Mouse (Mus musculus): Measurements from ENCODE around the gene Coq8a. TPM values are rescaled to one million over a fixed set of nuclear protein-coding genes. Genes with fewer than 3 reads are reported as not detected.

Coq8a gene
- polyA plus RNA-seq, 1 experiment from 2014 or later, result 12.6 TPM

GRCm38 (mm10) chr1:180128077-180128792 is 71.2 kb downstream of the Coq8a start:
- DNase-seq (ENCODE audit: low spot score), result no peak

- DNase-seq (ENCODE audit: low spot score), result no peak
These were observed 81.2 kb downstream of the Coq8a start for GRCm38 (mm10) chr1:180118233-180118632.

GRCm38 (mm10) chr1:180116525-180116924 is 82.9 kb downstream of the Coq8a start:
- DNase-seq (ENCODE audit: low spot score), result peak; percentile 30

Other genes starting within 250 kb of the Coq8a start
- 2.4 and 3.9 TPM in 2 replicates for gene Cdc42bpa, start 239.1 kb downstream of the Coq8a start, polyA plus RNA-seq (2015; fragmentation: Nextera tagmentation; extraction: Ambion mirVana)
- 9.3 and 11.6 TPM in 2 replicates for gene Psen2, start 63.8 kb upstream of the Coq8a start, polyA plus RNA-seq (2015; fragmentation: Nextera tagmentation; extraction: Ambion mirVana)
- gene Itpkb, start 130.9 kb upstream of the Coq8a start, polyA plus RNA-seq (2015; fragmentation: Nextera tagmentation; extraction: Ambion mirVana), result 12.4 and 17.6 TPM in 2 replicates

Data from thymus, postnatal 0 days (tissue).